Mouse (Mus musculus): ENCODE data around the gene Psapl1. TPM values are rescaled to one million over a fixed set of nuclear protein-coding genes. Genes with fewer than 3 reads are reported as not detected.

Psapl1 gene
- polyA plus RNA-seq, 1 experiment = 0.12 TPM

DNA sequence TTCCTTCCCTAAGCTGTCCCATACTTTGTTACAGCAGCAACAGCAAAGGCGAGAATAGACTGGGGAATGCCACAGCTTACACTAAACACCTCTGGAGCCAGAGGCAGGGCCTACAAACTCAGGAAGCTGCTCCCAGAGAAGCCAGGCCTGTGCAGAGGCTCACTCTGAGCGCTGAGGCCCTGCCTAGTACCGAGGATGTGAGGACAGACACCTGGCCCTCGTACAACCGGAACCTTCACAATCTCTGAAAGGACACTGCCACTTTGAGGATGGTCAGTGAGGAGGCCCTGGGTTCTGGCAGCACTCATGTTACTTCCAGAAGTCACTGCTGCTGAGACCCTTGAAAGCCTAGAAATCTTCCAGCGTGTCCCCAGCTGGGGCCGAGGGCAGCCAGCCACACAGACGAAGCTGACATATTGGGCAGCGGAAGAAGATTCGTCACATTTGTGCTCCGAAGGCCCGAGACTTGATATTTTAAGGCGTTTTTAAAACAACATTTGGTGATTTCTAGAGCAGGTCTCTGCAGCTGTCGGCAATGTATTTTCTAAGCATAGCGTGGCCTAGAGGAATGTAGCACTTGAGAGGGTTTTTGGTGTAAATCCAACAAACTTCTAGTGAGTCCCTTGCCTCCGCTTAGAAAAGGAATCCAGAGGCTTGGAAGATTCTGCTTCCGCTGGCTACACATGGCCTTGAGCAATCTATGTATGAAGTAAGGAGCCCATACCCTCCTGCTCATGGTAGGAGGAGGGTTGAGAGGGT lies 49.1 kb downstream of the Psapl1 start:
- TF ChIP-seq USF1 (IDR thresholded peaks at IDR 0.05; ENCODE audit: low read depth) (no peak), CEBPB (IDR thresholded peaks at IDR 0.05; ENCODE audit: low read depth) (no peak), CTCF (IDR thresholded peaks at IDR 0.05; ENCODE audit: control insufficient read depth, insufficient read depth, insufficient read length) (no peak), FOSL1 (IDR thresholded peaks at IDR 0.05; ENCODE audit: insufficient read depth, low read length, poor library complexity, severe bottlenecking) (no peak), MYOG (IDR thresholded peaks at IDR 0.05; ENCODE audit: control insufficient read depth, extremely low read depth, insufficient read length) (no peak), MYOD1 (IDR thresholded peaks at IDR 0.05; ENCODE audit: control insufficient read depth, insufficient read length, low read depth) (no peak), MAX (IDR thresholded peaks at IDR 0.05) (no peak)
- no peaks in the 10 kb centered on the region for H3K36me3 ChIP-seq (ENCODE audit: control insufficient read depth, insufficient read depth)

DNA sequence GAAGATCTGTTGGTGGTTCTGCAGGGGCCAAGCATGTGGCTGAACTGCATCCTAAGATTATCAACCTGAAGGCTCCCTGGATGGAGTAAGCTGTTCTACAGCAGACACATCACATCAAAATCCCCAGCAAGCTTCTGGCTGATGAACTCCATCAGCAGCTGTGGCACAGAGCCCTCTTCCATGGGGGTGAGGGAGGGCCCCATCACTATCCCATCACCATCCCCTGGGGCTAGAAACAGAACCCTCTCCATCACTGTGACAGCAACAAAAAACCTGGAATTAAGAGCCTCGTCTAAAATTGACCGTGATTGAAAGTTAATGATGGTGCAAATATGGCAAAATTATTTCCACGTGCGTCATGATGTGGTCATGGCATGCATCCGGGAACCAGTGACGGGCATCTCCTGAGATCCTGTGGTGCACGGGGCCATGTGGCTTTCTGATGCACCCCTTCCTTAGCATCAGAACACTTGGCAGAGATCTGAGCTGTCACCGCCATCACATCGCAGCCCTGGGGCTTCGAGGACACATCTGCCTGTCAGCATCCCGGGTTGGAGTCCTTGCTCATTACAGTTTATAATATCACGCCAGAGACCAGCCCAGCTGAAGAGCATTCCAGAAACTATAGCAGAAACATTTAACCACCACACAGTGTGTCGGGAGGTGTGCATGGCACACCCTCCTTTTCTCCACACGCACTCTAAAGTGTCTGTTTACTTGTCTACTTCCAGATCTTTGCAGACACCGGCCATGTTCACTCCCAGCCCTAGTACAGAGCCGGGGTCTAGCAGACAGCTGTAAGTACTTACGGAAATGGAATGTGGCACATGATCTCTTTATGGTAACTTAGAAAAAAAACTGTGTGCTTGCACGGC lies 51.1 kb downstream of the Psapl1 start:
- no peaks in the 10 kb centered on the region for H3K79me2 ChIP-seq (ENCODE audit: control insufficient read depth, insufficient read depth)
- no peak overlapping the region for H3ac ChIP-seq (ENCODE audit: control insufficient read depth, insufficient read length, low read depth)
- no peaks in the 10 kb centered on the region for H3K79me3 ChIP-seq (ENCODE audit: low read depth)
- TF ChIP-seq USF1 (IDR thresholded peaks at IDR 0.05; ENCODE audit: low read depth) (no peak), CTCF (IDR thresholded peaks at IDR 0.05; ENCODE audit: control insufficient read depth, insufficient read depth, insufficient read length) (no peak), MAX (IDR thresholded peaks at IDR 0.05) (no peak), MYOG (IDR thresholded peaks at IDR 0.05; ENCODE audit: control insufficient read depth, extremely low read depth, insufficient read length) (no peak), CEBPB (IDR thresholded peaks at IDR 0.05; ENCODE audit: low read depth) (no peak), FOSL1 (IDR thresholded peaks at IDR 0.05; ENCODE audit: insufficient read depth, low read length, poor library complexity, severe bottlenecking) (no peak), MYOD1 (IDR thresholded peaks at IDR 0.05; ENCODE audit: control insufficient read depth, insufficient read length, low read depth) (no peak)
- no peaks in the 10 kb centered on the region for H3K27me3 ChIP-seq (ENCODE audit: control insufficient read depth, insufficient read depth, insufficient read length)
- H3K36me3 ChIP-seq (ENCODE audit: control insufficient read depth, insufficient read depth) = no peaks in the 10 kb centered on the region
- no peak overlapping the region for H3K4me3 ChIP-seq (ENCODE audit: insufficient read depth, poor library complexity, severe bottlenecking)

More for the DNA sequence above, 49.1 kb downstream of the Psapl1 start:
- Histone ChIP-seq H3K79me2 (ENCODE audit: control insufficient read depth, insufficient read depth) (no peaks in the 10 kb centered on the region), H3K27me3 (ENCODE audit: control insufficient read depth, insufficient read depth, insufficient read length) (no peaks in the 10 kb centered on the region), H3ac (ENCODE audit: control insufficient read depth, insufficient read length, low read depth) (no peak overlapping the region), H3K4me3 (ENCODE audit: insufficient read depth, poor library complexity, severe bottlenecking) (no peak overlapping the region), H3K79me3 (ENCODE audit: low read depth) (no peaks in the 10 kb centered on the region)

Other genes starting within 250 kb of the Psapl1 start
- gene Sorcs2, start 194.1 kb downstream of the Psapl1 start, polyA plus RNA-seq (2012; fragmentation: generic; extraction: Trizol) = 67.7 TPM

All from C2C12 (cell line).